Mouse (Mus musculus) liver, embryonic 12.5 days (tissue): ENCODE data around the gene Pphln1. TPM values are rescaled to one million over a fixed set of nuclear protein-coding genes. Genes with fewer than 3 reads are reported as not detected.

Experiments
- ATAC-seq: fragments of 200-750 bp; cut with Nextera tagmentation; 2 replicates; pipeline ENCODE4 v1.8.0; 2017; ENCODE audit warnings: moderate number of reproducible peaks, mild to moderate bottlenecking, moderate library complexity
- H3K27ac ChIP-seq: fragments of 300-500 bp; sonication (generic); 2 replicates; pipeline ENCODE4 v1.5.1; 2016; ENCODE audit warnings: mild to moderate bottlenecking
- H3K27me3 ChIP-seq: fragments of 300-500 bp; sonication (generic); replicated peaks from 2 replicates; pipeline ENCODE4 v1.6.1; 2016; ENCODE audit warnings: mild to moderate bottlenecking, moderate library complexity
- H3K36me3 ChIP-seq: fragments of 300-500 bp; sonication (generic); 2 replicates; pipeline ENCODE4 v1.6.1; 2016; ENCODE audit warnings: mild to moderate bottlenecking, moderate library complexity
- H3K4me1 ChIP-seq: fragments of 300-500 bp; sonication (generic); 2 replicates; pipeline ENCODE4 v1.6.1; 2016
- H3K4me2 ChIP-seq: fragments of 300-500 bp; sonication (generic); 2 replicates; pipeline ENCODE4 v1.6.1; 2016; ENCODE audit warnings: mild to moderate bottlenecking, moderate library complexity
- H3K4me3 ChIP-seq: fragments of 300-500 bp; sonication (generic); 2 replicates; pipeline ENCODE4 v1.5.1; 2016; ENCODE audit warnings: mild to moderate bottlenecking, moderate library complexity
- H3K9ac ChIP-seq: fragments of 300-500 bp; sonication (generic); 2 replicates; pipeline ENCODE4 v1.6.1; 2016; ENCODE audit warnings: mild to moderate bottlenecking, moderate library complexity
- H3K9me3 ChIP-seq: fragments of 300-500 bp; sonication (generic); replicated peaks from 2 replicates; pipeline ENCODE4 v1.6.1; 2016; ENCODE audit warnings: mild to moderate bottlenecking, moderate library complexity
- WGBS: fragments of 180-500 bp; shearing (Covaris S2); methylation state at CpG from one replicate; pipeline ENCODE4 v1.1.7; 2016; ENCODE audit not compliant: insufficient replicate concordance; 5-methylcytosine and 5-hydroxymethylcytosine counted together
- polyA plus RNA-seq: library from polyadenylated mRNA; unstranded; fragments of >200 nt; fragmentation: Nextera tagmentation; extraction: Ambion mirVana; gene quantifications from 2 replicates; pipeline ENCODE4 v1.2.1, GENCODE M21; 2016

The Pphln1 gene
- polyA plus RNA-seq, 1 experiment from 2014 or later: 38.1 TPM

- Histone ChIP-seq H3K27ac (no peak overlapping the region), H3K4me3 (no peak overlapping the region), H3K27me3 (peaks cover 7% of the 10 kb centered on the region; the same call in 1 of the 2 replicates), H3K9ac (no peak overlapping the region), H3K4me2 (no peak overlapping the region), H3K4me1 (peaks cover 31% of the 10 kb centered on the region), H3K36me3 (peaks cover 28% of the 10 kb centered on the region), H3K9me3 (no peaks in the 10 kb centered on the region)
- ATAC-seq: no peak
- WGBS: 53% methylated on average over 9 of the region's 9 CpGs
Observed at GRCm38 (mm10) chr15:93512437-93512836, 114.3 kb downstream of the Pphln1 start.

- peak; percentile 62 for ATAC-seq
- WGBS: 6% methylated on average over 10 of the region's 10 CpGs
- Histone ChIP-seq H3K36me3 (peaks cover 13% of the 10 kb centered on the region), H3K4me2 (peak overlapping the region; percentile 59), H3K4me3 (peak overlapping the region; percentile 26), H3K9me3 (no peaks in the 10 kb centered on the region), H3K9ac (peak overlapping the region; percentile 37), H3K27me3 (peaks cover 20% of the 10 kb centered on the region), H3K27ac (no peak overlapping the region), H3K4me1 (peaks cover 46% of the 10 kb centered on the region)
Observed at GRCm38 (mm10) chr15:93513939-93514341, 115.8 kb downstream of the Pphln1 start.

GRCm38 (mm10) chr15:93515316-93515715, 117.2 kb downstream of the Pphln1 start:
- WGBS: 75% methylated on average over 9 of the region's 9 CpGs
- no peak overlapping the region for H3K27ac ChIP-seq
- H3K9ac ChIP-seq: no peak overlapping the region
- peaks cover 60% of the 10 kb centered on the region for H3K4me1 ChIP-seq
- H3K4me3 ChIP-seq: no peak overlapping the region
- H3K36me3 ChIP-seq: peaks cover 5% of the 10 kb centered on the region; the same call in 1 of the 2 replicates
- H3K9me3 ChIP-seq: no peaks in the 10 kb centered on the region
- peaks cover 33% of the 10 kb centered on the region for H3K27me3 ChIP-seq
- ATAC-seq: no peak
- H3K4me2 ChIP-seq: no peak overlapping the region

GRCm38 (mm10) chr15:93517022-93517565, 118.9 kb downstream of the Pphln1 start:
- H3K4me1 ChIP-seq: peaks cover 78% of the 10 kb centered on the region

GRCm38 (mm10) chr15:93518143-93518902, 120.2 kb downstream of the Pphln1 start:
- no peaks in the 10 kb centered on the region for H3K9me3 ChIP-seq
- peak overlapping the region; percentile 77 for H3K4me3 ChIP-seq
- peaks cover 61% of the 10 kb centered on the region for H3K27me3 ChIP-seq
- H3K36me3 ChIP-seq: no peaks in the 10 kb centered on the region
- H3K4me1 ChIP-seq: peaks cover 80% of the 10 kb centered on the region
- 0 out of 2 replicates have a peak overlapping the region, but pooled peaks have one; percentile 7 for H3K27ac ChIP-seq
- ATAC-seq: no peak
- WGBS: 4% methylated on average over 23 of the region's 23 CpGs
- H3K4me2 ChIP-seq: peak overlapping the region; percentile 98
- peak overlapping the region; percentile 75; the same call in 1 of the 2 replicates for H3K9ac ChIP-seq

More at GRCm38 (mm10) chr15:93517022-93517565, 118.9 kb downstream of the Pphln1 start:
- H3K9ac ChIP-seq: no peak overlapping the region
- 70% methylated on average over 11 of the region's 11 CpGs for whole genome bisulfite sequencing
- H3K27ac ChIP-seq: no peak overlapping the region
- H3K9me3 ChIP-seq: no peaks in the 10 kb centered on the region
- ATAC-seq: no peak
- no peak overlapping the region for H3K4me2 ChIP-seq
- H3K27me3 ChIP-seq: peaks cover 50% of the 10 kb centered on the region
- no peak overlapping the region for H3K4me3 ChIP-seq
- no peaks in the 10 kb centered on the region for H3K36me3 ChIP-seq

- peaks cover 79% of the 10 kb centered on the region for H3K4me1 ChIP-seq
- peak; percentile 88 for ATAC-seq
- peak overlapping the region; percentile 98 for H3K4me2 ChIP-seq
- H3K27me3 ChIP-seq: peaks cover 69% of the 10 kb centered on the region
- H3K36me3 ChIP-seq: no peaks in the 10 kb centered on the region
- under 1% methylated on average over 84 of the region's 85 CpGs for WGBS
- H3K9me3 ChIP-seq: no peaks in the 10 kb centered on the region
- peak overlapping the region; percentile 49 for H3K27ac ChIP-seq
- peak overlapping the region; percentile 75 for H3K9ac ChIP-seq
- peak overlapping the region; percentile 77 for H3K4me3 ChIP-seq
Observed at GRCm38 (mm10) chr15:93518941-93519835, 121.0 kb downstream of the Pphln1 start.

GRCm38 (mm10) chr15:93519836-93520826, 122.0 kb downstream of the Pphln1 start:
- WGBS: 7% methylated on average over 17 of the region's 17 CpGs
- H3K4me2 ChIP-seq: peak overlapping the region; percentile 98
- peaks cover 69% of the 10 kb centered on the region for H3K27me3 ChIP-seq
- no peak for ATAC-seq
- H3K9ac ChIP-seq: no peak overlapping the region; the same call in 1 of the 2 replicates
- H3K9me3 ChIP-seq: no peaks in the 10 kb centered on the region
- H3K4me1 ChIP-seq: peaks cover 78% of the 10 kb centered on the region
- peak overlapping the region; percentile 77 for H3K4me3 ChIP-seq
- H3K36me3 ChIP-seq: no peaks in the 10 kb centered on the region
- 0 out of 2 replicates have a peak overlapping the region, but pooled peaks have one; percentile 49 for H3K27ac ChIP-seq

GRCm38 (mm10) chr15:93521088-93521786, 123.1 kb downstream of the Pphln1 start:
- no peak for ATAC-seq
- Histone ChIP-seq H3K4me3 (no peak overlapping the region), H3K9ac (no peak overlapping the region), H3K9me3 (no peaks in the 10 kb centered on the region), H3K36me3 (no peaks in the 10 kb centered on the region), H3K27ac (no peak overlapping the region), H3K4me2 (no peak overlapping the region), H3K27me3 (peaks cover 69% of the 10 kb centered on the region), H3K4me1 (peaks cover 77% of the 10 kb centered on the region)
- WGBS: 55% methylated on average over 11 of the region's 11 CpGs

GRCm38 (mm10) chr15:93521787-93522180, 123.6 kb downstream of the Pphln1 start:
- ATAC-seq: no peak
- Histone ChIP-seq H3K27me3 (peaks cover 69% of the 10 kb centered on the region), H3K4me3 (no peak overlapping the region), H3K27ac (no peak overlapping the region), H3K36me3 (no peaks in the 10 kb centered on the region), H3K4me1 (peaks cover 76% of the 10 kb centered on the region), H3K9me3 (no peaks in the 10 kb centered on the region), H3K9ac (no peak overlapping the region), H3K4me2 (no peak overlapping the region)
- WGBS: 19% methylated on average over 3 of the region's 3 CpGs

GRCm38 (mm10) chr15:93525305-93525917, 127.3 kb downstream of the Pphln1 start:
- H3K27ac ChIP-seq: no peak overlapping the region
- H3K9ac ChIP-seq: no peak overlapping the region
- H3K4me2 ChIP-seq: 0 out of 2 replicates have a peak overlapping the region, but pooled peaks have one; percentile 19
- WGBS: 16% methylated on average over 5 of the region's 5 CpGs
- H3K27me3 ChIP-seq: peaks cover 35% of the 10 kb centered on the region
- H3K9me3 ChIP-seq: no peaks in the 10 kb centered on the region
- no peak overlapping the region for H3K4me3 ChIP-seq
- no peaks in the 10 kb centered on the region for H3K36me3 ChIP-seq
- peaks cover 57% of the 10 kb centered on the region for H3K4me1 ChIP-seq
- peak; percentile 58 for ATAC-seq
